In the genomic region with DNA sequence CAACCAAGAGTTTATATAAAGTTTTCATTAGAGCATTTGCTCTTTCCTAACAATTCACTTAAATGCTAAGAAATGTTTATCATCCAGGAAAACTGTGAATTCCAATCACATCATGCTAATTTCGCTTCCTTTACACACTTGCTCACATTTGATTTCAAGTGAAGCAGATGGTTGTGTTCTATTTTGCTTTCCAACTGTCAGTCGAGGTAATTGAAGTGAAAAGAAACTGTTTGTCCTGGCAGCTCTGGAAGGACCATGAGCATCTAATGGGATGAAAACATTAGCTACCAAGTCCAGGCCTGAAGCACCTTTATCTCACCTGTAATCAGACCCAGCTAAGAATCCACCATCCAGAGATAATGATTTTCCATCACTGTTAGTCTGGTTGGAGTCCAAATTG, we compare ENCODE assay signal across 22 mouse cellular contexts.
A peak's percentile ranks its signal among the peaks of the same experiment; 100 is the strongest.
DNase-seq lines count a peak whose midpoint lies in the region; ATAC-seq and TF ChIP-seq lines count a peak whose summit lies in the region.
"Had no signal": no experiment of that assay in that cellular context is flagged by ENCODE, and none has a peak within 500 bp of the region (broad histone marks: within the 10 kb centered on the region; RNA-seq: fewer than 3 reads in every experiment).

No protein-coding gene starts in this region.

- no peak overlapping the region for H3K27ac ChIP-seq in forebrain, embryonic 14.5 days (ENCODE audit: low read depth, low read length)
- no peak overlapping the region for H3K27ac ChIP-seq in forebrain, embryonic 10.5 days
- H3K27ac ChIP-seq in forebrain, postnatal 0 days (ENCODE audit: low read depth, low read length): no peak overlapping the region
- H3K27ac ChIP-seq in kidney, embryonic 15.5 days: no peak overlapping the region
- H3K27ac ChIP-seq: embryonic facial prominence, embryonic 13.5 days; heart, adult 2 months; heart, embryonic 15.5 days; hindbrain, embryonic 13.5 days; hindbrain, postnatal 0 days had no signal

- H3K9me3 ChIP-seq in forebrain, embryonic 14.5 days (replicated peaks; ENCODE audit: control insufficient read depth, low read length): no peaks in the 10 kb centered on the region
- no peaks in the 10 kb centered on the region for H3K9me3 ChIP-seq in forebrain, embryonic 10.5 days
- no peaks in the 10 kb centered on the region for H3K9me3 ChIP-seq in forebrain, postnatal 0 days (ENCODE audit: low read length)
- H3K9me3 ChIP-seq in kidney, embryonic 15.5 days (replicated peaks): no peaks in the 10 kb centered on the region
- H3K9me3 ChIP-seq: embryonic facial prominence, embryonic 13.5 days; heart, embryonic 15.5 days; hindbrain, embryonic 13.5 days had no signal

- H3K9ac ChIP-seq in forebrain, embryonic 14.5 days (ENCODE audit: low read length): no peak overlapping the region
- H3K9ac ChIP-seq in forebrain, postnatal 0 days: no peak overlapping the region
- no peak overlapping the region for H3K9ac ChIP-seq in kidney, embryonic 15.5 days
- H3K9ac ChIP-seq: embryonic facial prominence, embryonic 13.5 days; heart, embryonic 15.5 days; hindbrain, embryonic 13.5 days had no signal

- no peaks in the 10 kb centered on the region for H3K27me3 ChIP-seq in forebrain, embryonic 14.5 days (replicated peaks; ENCODE audit: control insufficient read depth, insufficient read depth, low read length)
- H3K27me3 ChIP-seq in forebrain, embryonic 10.5 days (ENCODE audit: poor library complexity, severe bottlenecking): no peaks in the 10 kb centered on the region
- H3K27me3 ChIP-seq in forebrain, postnatal 0 days (ENCODE audit: insufficient read depth, low read length): no peaks in the 10 kb centered on the region
- no peaks in the 10 kb centered on the region for H3K27me3 ChIP-seq in kidney, embryonic 15.5 days
- H3K27me3 ChIP-seq: CH12.LX; embryonic facial prominence, embryonic 13.5 days; heart, embryonic 15.5 days; hindbrain, embryonic 13.5 days; Patski had no signal

- peak; percentile 79; the same call in 1 of the 2 replicates for ATAC-seq in forebrain, embryonic 14.5 days
- ATAC-seq in forebrain, postnatal 0 days: peak; percentile 48; the same call in 1 of the 2 replicates
- ATAC-seq in kidney, embryonic 15.5 days (replicated peaks; ENCODE audit: low FRiP score): no peak
- ATAC-seq: activated CD4-positive, CD25-positive, alpha-beta regulatory T cell, adult 4 months; hindbrain, postnatal 0 days; Patski had no signal

- H3K4me2 ChIP-seq in forebrain, embryonic 14.5 days (ENCODE audit: low read length): no peak overlapping the region
- H3K4me2 ChIP-seq in forebrain, postnatal 0 days (ENCODE audit: low read depth): no peak overlapping the region
- no peak overlapping the region for H3K4me2 ChIP-seq in kidney, embryonic 15.5 days
- H3K4me2 ChIP-seq: embryonic facial prominence, embryonic 13.5 days; heart, embryonic 11.5 days; heart, embryonic 15.5 days; hindbrain, embryonic 13.5 days had no signal

- H3K4me1 ChIP-seq in forebrain, embryonic 14.5 days (ENCODE audit: control insufficient read depth, insufficient read depth, low read length): no peaks in the 10 kb centered on the region
- no peaks in the 10 kb centered on the region for H3K4me1 ChIP-seq in forebrain, embryonic 10.5 days
- 0 out of 2 replicates have a peak, but pooled peaks cover 4% of the 10 kb centered on the region for H3K4me1 ChIP-seq in forebrain, postnatal 0 days (ENCODE audit: insufficient read depth)
- H3K4me1 ChIP-seq in kidney, embryonic 15.5 days: no peaks in the 10 kb centered on the region
- H3K4me1 ChIP-seq: embryonic facial prominence, embryonic 13.5 days; heart, embryonic 15.5 days; hindbrain, embryonic 13.5 days had no signal

- peak; percentile 66 for DNase-seq in forebrain, embryonic 14.5 days (ENCODE audit: low spot score)
- DNase-seq in forebrain, embryonic 10.5 days (ENCODE audit: extremely low spot score, low spot score): no peak
- peak; percentile 13 for DNase-seq in layer of hippocampus, adult 9-11 months
- no peak for DNase-seq in layer of hippocampus, adult 8-10 months (ENCODE audit: low spot score in 2 of 2)
- peak; percentile 80 for DNase-seq in brain, embryonic 14.5 days (ENCODE audit: low read depth)
- peak; percentile 27 for DNase-seq in forebrain, postnatal 0 days
- DNase-seq: adrenal gland, postnatal 14 days; cerebellum, adult 11-12 months; cerebellum, adult 9-10 months; cerebellum, postnatal 36 days; gastrocnemius, postnatal 10 days; heart, adult 2 months; heart, postnatal 14 days had no signal

- no peak overlapping the region for H3K4me3 ChIP-seq in forebrain, embryonic 14.5 days (ENCODE audit: low read depth, low read length)
- no peak overlapping the region for H3K4me3 ChIP-seq in forebrain, embryonic 10.5 days
- no peak overlapping the region for H3K4me3 ChIP-seq in forebrain, postnatal 0 days (ENCODE audit: low read depth, low read length)
- no peak overlapping the region for H3K4me3 ChIP-seq in kidney, embryonic 15.5 days (replicated peaks)
- H3K4me3 ChIP-seq: embryonic facial prominence, embryonic 13.5 days; heart, adult 2 months; heart, embryonic 15.5 days; hindbrain, embryonic 13.5 days had no signal

- no peaks in the 10 kb centered on the region for H3K36me3 ChIP-seq in forebrain, embryonic 14.5 days (ENCODE audit: control insufficient read depth, insufficient read depth, low read length)
- H3K36me3 ChIP-seq in forebrain, embryonic 10.5 days (replicated peaks): no peaks in the 10 kb centered on the region
- no peaks in the 10 kb centered on the region for H3K36me3 ChIP-seq in forebrain, postnatal 0 days (ENCODE audit: insufficient read depth)
- H3K36me3 ChIP-seq in kidney, embryonic 15.5 days: no peaks in the 10 kb centered on the region
- H3K36me3 ChIP-seq: embryonic facial prominence, embryonic 13.5 days; heart, embryonic 15.5 days; hindbrain, embryonic 13.5 days had no signal

- WGBS in forebrain, embryonic 14.5 days: 43% methylated on average over 2 of the region's 2 CpGs
- 77% methylated on average over 2 of the region's 2 CpGs for WGBS in forebrain, embryonic 10.5 days
- WGBS in forebrain, postnatal 0 days: 28% methylated on average over 2 of the region's 2 CpGs
- 71% methylated on average over 2 of the region's 2 CpGs for WGBS in kidney, embryonic 15.5 days

- TF ChIP-seq CTCF in brain, embryonic 14.5 days (IDR thresholded peaks at IDR 0.05; ENCODE audit: borderline replicate concordance, extremely low read depth, insufficient read depth, insufficient read length): no peak
- no peak for TF ChIP-seq CTCF in forebrain, postnatal 0 days (IDR thresholded peaks at IDR 0.05; ENCODE audit: low read depth)

- TF ChIP-seq POLR2A in brain, embryonic 14.5 days (IDR thresholded peaks at IDR 0.05; ENCODE audit: borderline replicate concordance, extremely low read depth, insufficient read depth, insufficient read length, poor library complexity, severe bottlenecking): no peak

Comparison
In these comparisons a context has a peak if more than half of its experiments do, and no peak if none do; other contexts are left out.
1. DNase-seq: peak in forebrain, embryonic 14.5 days (single experiment), layer of hippocampus, adult 9-11 months (single experiment), brain, embryonic 14.5 days (single experiment) and forebrain, postnatal 0 days (single experiment); none in forebrain, embryonic 10.5 days (single experiment) and layer of hippocampus, adult 8-10 months (0 of 2).